Mouse (Mus musculus) gastrocnemius, postnatal 10 days (tissue): ENCODE data around the gene Ap1b1. TPM values are rescaled to one million over a fixed set of nuclear protein-coding genes. Genes with fewer than 3 reads are reported as not detected.
A peak's percentile ranks its signal among the peaks of the same experiment; 100 is the strongest.
"Not testable (repeated sequence)": the region's sequence is repeated elsewhere in the genome, so short reads cannot be mapped to it uniquely, and the experiment has no call there.

Source experiments
- DNase-seq: peaks from one replicate; pipeline ENCODE4 v3.0.0; 2021; ENCODE audit warnings: mixed read lengths
- microRNA-seq, 2 experiments: library from miRNA; unstranded; fragments of <30 nt; microRNA quantifications; one replicate each; pipeline ENCODE4 v1.2.0; 2021
- total RNA-seq, 2 experiments: library from RNA; stranded (reverse); gene quantifications; 2 replicates each; pipeline ENCODE4 v1.2.3; 2021

Gene Ap1b1
- total RNA-seq, 2 experiments from 2014 or later = 40.5 to 49.5 TPM

DNA sequence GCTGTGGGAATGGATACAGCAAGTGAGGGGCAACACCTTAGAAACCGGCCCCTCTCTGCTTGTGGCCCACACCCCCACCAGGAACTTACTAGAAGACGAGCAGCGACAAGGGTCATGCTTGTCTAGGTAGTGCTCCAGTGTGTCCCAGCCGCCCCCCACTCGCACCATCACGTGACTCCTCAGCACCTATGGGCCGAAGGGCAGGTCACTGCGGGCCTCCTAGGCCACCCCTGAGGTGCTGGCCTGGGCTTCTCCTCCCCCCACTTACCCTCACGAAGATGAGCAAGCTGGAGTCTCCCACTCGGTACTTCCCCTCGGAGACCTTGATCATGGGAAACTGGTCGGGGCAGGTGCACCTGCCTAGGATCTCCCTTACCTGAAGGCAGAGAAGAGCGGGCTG, 75.7 kb downstream of the Ap1b1 start:
- DNase-seq = peak; percentile 22

- DNase-seq = no peak
Measured at GRCm38 (mm10) chr11:5062860-5063505, 76.4 kb downstream of the Ap1b1 start.

DNA sequence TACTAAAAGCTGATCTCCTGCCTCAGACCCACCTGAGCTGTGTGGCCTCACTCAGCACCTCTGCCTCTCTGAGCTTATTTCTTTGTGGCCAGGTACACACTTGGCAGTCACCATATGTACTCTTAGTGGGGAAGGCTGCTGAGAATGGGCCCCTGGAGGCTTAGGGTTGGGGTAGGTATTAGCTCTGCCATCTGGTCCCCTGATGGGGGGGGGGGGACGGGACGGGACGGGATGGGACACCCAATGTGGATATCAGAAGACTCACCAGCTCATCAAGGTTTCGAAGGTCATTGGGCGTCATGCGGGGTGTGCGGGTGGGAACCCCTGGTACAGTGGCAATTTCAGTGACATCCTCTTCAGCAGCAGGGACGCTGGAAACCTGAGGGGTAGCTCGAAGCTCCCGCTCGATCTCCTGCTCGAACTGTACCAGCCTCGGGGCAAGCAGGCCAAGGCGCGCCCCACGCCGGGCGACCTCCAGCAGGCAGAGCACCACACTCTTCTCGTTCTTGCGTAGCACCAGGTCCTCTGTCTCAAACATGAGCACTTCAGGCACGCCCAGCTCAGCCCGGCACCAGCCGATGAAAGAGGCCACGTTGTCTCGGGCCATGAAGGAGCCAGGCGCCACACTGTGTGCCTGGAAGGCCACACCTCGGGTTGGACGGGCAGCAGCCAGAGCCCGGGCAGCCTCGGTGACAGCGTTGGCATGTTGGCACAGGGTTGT, 77.1 kb downstream of the Ap1b1 start:
- DNase-seq = no peak

DNA sequence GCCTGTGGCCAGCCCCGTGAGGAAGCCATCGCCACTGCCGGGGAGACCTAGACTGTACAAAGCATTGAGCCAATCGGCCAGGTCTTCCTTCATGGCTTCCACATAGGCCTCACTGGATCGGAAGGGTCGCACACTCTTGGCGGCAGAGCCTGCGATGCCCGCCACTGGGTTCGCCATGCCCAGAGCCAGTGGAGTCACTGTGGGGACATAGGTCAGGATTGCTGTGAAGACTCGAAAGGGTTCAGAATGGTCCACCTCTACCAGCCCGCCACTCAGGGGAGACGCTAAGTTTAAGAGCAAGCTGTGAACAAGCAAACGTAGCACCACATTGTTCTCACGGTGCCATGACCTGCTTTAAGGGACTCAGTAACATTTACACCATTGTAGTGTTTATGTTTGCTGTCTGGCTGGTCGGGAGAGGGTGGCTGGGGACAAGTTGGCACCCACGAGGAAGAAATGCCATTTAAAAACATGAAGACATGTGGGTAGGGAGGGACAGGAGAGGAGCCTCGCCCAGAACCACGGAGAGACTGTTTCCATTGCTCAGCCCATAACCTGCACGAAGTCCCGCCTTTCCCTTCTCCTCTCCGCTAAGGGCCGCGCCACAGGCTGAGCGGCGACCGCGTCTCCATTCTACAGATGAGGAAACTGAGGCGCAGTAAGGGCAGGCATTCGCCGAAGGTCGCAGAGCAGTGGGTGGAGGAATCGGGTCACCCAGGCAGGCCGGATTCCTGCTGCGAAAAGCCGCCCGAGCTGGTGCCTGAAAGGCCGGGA, 77.8 kb downstream of the Ap1b1 start:
- no peak for DNase-seq

DNA sequence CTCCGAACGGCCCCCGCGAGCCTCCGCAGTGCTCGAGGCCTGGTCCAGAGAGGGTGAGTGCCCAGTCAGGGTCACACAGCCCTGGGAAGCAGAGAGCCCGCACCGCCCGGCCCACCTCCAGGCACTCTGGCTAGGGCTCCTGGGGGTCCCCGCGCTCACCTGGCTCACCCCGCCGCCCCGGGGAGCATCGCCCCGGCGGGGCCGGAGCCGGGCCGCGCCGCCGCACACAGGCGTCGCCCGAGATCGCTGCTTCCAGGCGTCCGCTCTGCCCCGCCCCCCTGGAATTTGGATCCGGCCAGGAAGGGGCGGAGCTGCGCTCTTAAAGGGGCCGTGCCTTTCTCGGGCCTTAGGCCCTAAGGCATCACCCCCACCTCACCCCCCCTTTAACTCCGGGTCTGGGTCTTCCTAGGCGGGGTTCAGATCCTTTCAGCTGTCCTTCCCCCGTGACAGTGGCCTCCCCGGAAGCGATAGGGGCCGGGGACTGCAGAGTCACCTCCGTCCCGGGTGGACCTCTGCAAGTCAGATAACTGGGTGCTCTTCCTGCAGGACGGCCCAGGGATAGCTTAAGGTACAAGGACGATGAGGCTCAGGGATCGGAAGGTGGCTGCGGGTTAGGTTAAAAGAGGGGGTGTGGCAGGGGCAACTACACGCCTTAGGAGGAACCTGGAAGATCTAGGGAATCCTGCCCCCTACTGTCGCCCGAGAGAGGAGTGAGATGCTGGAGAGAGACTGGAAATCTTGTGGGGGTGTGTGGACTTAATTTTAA, 78.6 kb downstream of the Ap1b1 start, which contains the start of gene Gas2l1:
TSS of gene Gas2l1 (minus strand) at position 272 of the 766 bp plus-strand sequence.
- DNase-seq = peak; percentile 91

GRCm38 (mm10) chr11:5067063-5067462, 80.4 kb downstream of the Ap1b1 start:
- no peak for DNase-seq

DNA sequence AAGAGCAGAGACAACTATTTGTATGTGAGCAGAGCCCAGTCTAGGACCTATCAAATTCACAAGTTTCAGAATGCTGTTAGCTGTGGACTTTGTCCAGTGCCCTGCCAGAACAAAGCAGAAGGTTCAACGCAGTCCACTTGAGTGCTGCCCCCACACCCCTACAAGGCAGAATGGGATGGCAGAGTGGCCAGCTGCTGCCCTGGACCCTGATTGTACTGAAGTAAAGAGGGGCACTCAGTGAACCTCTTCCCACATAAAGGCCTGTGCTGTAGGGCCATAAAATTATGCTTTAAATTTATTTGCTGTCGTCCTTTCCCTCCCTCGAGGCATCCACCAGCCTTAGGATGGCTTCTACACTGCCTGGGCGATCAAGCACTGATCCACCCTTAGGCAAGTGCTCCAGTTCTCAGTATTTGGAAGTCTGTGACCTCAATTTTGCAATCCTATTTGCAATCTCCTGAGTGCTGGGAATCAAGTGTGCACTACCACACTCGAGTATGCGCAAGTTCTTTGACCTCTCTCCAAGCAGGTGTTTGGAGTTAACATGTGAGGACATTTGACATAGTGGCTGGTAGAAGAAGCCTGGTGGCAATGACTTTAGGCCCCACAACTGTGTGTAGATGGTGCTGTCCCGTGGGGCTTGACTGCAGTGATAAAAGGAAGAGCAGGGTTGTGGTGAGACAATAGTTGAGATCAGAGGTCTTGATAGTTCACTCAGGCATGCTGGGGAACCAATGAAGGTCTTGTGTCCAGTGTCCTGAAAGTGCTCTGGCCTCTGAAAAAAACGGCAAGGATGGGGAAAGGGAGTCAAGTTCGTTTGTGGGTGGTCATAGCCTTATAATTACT, 81.7 kb downstream of the Ap1b1 start:
- no peak for DNase-seq

GRCm38 (mm10) chr11:5074882-5075281, 88.3 kb downstream of the Ap1b1 start:
- DNase-seq = no peak

- no peak for DNase-seq
Measured at GRCm38 (mm10) chr11:5075760-5076159, 89.1 kb downstream of the Ap1b1 start.

DNA sequence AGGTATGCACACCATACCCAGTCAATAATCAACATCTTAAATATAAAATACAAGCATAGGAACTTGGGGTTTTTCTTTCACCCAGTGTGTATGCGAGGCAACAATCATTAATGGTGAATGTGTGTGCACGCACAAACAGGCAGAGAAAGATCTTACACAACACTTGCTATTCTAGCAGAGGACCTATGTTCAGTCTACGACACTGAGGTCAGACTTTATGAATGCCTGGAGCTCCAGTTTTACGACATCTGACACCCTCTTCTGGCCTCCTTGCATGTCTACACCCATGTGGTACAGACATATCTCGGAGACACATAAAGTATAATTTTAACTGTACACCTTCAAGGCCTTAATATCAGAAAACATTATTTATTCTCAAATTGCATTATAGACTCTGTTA, 90.2 kb downstream of the Ap1b1 start:
- DNase-seq = not testable (repeated sequence)

DNA sequence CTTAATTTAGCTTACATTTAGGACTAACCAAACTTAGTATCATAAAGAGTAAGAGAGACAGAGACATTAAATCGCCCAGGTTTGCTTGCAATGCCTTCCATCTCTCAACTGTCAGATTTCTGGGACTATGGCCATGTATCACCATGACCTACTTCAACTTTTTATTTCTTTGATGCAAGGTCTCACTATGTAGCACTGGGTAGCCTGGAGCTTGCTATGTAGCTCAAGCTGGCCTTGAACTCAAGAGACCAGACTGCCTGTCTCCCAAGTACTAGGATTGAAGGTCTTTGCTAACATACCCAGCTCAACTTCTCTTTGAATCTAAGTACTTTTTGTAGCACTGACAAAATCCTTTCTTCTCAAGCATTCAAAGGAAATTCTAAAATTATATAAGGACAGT, 102.5 kb downstream of the Ap1b1 start:
- DNase-seq = no peak

- no peak for DNase-seq
Measured at GRCm38 (mm10) chr11:5091706-5092105, 105.1 kb downstream of the Ap1b1 start.

Small RNA genes lying within 50 kb of the gene (microRNA-seq; reads per million reads assigned to microRNA genes)
- gene Gm47296 = 0 to 0.25 reads per million in 2 experiments

Other genes starting within 250 kb of the Ap1b1 start
- gene Cabp7, start 240.0 kb upstream of the Ap1b1 start, total RNA-seq = 1 to 10 TPM in 1 of 2 experiments, under 1 TPM in 1; 0.56 to 1.1 TPM
- 10 to 100 TPM; 46.2 TPM for gene Nf2, start 137.3 kb upstream of the Ap1b1 start, total RNA-seq
- 1 to 10 TPM; 1.7 to 2.7 TPM for gene Nipsnap1, start 112.9 kb upstream of the Ap1b1 start, total RNA-seq
- gene Thoc5, start 91.5 kb upstream of the Ap1b1 start, total RNA-seq = 10 to 100 TPM; 14.9 to 17.7 TPM
- gene Nefh, start 38.8 kb upstream of the Ap1b1 start, total RNA-seq = under 1 TPM; 0.05 to 0.23 TPM
- under 1 TPM; 0.42 to 0.56 TPM for gene Rasl10a, start 71.3 kb downstream of the Ap1b1 start, total RNA-seq
- gene Gas2l1, start 78.5 kb downstream of the Ap1b1 start, total RNA-seq = 10 to 100 TPM; 12.9 to 15.5 TPM
- 10 to 100 TPM; 21.5 to 24.8 TPM for gene Rhbdd3, start 112.1 kb downstream of the Ap1b1 start, total RNA-seq
- 100 to 1,000 TPM; 141 to 189 TPM for gene Ewsr1, start 112.4 kb downstream of the Ap1b1 start, total RNA-seq
- 10 to 100 TPM; 15.2 to 16.3 TPM for gene Emid1, start 165.4 kb downstream of the Ap1b1 start, total RNA-seq